6 mouse cellular contexts compared by ENCODE assay signal in the genomic region with DNA sequence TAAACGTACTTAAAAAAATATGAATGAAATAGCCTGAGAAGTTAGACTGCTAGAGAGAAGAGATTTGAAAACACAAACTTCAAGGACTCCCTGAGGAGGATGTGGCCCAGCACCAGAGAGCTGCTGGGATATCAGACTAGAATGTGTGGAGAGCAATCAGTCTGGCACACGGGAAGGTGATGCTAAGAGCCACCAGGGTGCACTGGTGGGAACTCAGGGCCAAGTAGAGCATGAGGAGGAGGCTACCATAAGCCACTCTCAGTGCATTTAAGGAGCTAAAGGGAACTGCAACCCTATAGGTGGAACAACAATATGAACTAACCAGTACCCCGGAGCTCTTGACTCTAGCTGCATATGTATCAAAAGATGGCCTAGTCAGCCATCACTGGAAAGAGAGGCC.
DNase-seq lines count a peak whose midpoint lies in the region; ATAC-seq and TF ChIP-seq lines count a peak whose summit lies in the region.
"Not testable (repeated sequence)": the region's sequence is repeated elsewhere in the genome, so short reads cannot be mapped to it uniquely, and the experiment has no call there.

No protein-coding gene starts in this region.

- 84% methylated on average over 3 of the region's 3 CpGs for WGBS in kidney, postnatal 0 days
- WGBS in stomach, postnatal 0 days: 88% methylated on average over 3 of the region's 3 CpGs

- peak; percentile 16 for TF ChIP-seq RAD21 in MEL (IDR thresholded peaks at IDR 0.05; ENCODE audit: low read depth, low read length)

- TF ChIP-seq POLR2A in MEL (IDR thresholded peaks at IDR 0.05; ENCODE audit: control insufficient read depth in 1 of 2, insufficient read depth in 1 of 2, low read depth in 1 of 2, low read length in 2 of 2, poor library complexity in 1 of 2): not testable (repeated sequence)

- H3K79me2 ChIP-seq in MEL (ENCODE audit: control insufficient read depth, insufficient read depth, low read length, poor library complexity): not testable (repeated sequence)

- H3K9ac ChIP-seq in MEL (ENCODE audit: control insufficient read depth, low read depth, low read length, poor library complexity, severe bottlenecking); kidney, postnatal 0 days (ENCODE audit: low read depth, low read length); stomach, postnatal 0 days (ENCODE audit: low read length): not testable (repeated sequence)

- ATAC-seq in common myeloid progenitor, adult 5-6 weeks (replicated peaks; ENCODE audit: low read depth, poor library complexity, severe bottlenecking): 0 out of 2 replicates have a peak, but pooled peaks have one; percentile 52
- ATAC-seq in kidney, postnatal 0 days (replicated peaks; ENCODE audit: low FRiP score, low read depth); stomach, postnatal 0 days (ENCODE audit: low FRiP score, low TSS enrichment): not testable (repeated sequence)
- ATAC-seq in megakaryocyte progenitor cell, adult 5-6 weeks (replicated peaks; ENCODE audit: poor library complexity): peak; percentile 60; the same call in 1 of the 2 replicates

- H3K4me1 ChIP-seq in MEL (ENCODE audit: control insufficient read depth in 1 of 2, insufficient read depth in 2 of 2, low read length in 2 of 2); kidney, postnatal 0 days (replicated peaks; ENCODE audit: insufficient read depth, low read length); stomach, postnatal 0 days (replicated peaks; ENCODE audit: control insufficient read depth, insufficient read depth): not testable (repeated sequence)

- not testable (repeated sequence) for TF ChIP-seq EP300 in MEL (IDR thresholded peaks at IDR 0.05; ENCODE audit: low read depth in 1 of 2, low read length in 2 of 2); stomach, postnatal 0 days (optimal IDR thresholded peaks at IDR 0.05)

- DNase-seq in 416B (ENCODE audit: low read depth) (peak; percentile 41), MEL (ENCODE audit: low read depth, low spot score) (peak; percentile 45)
- not testable (repeated sequence) for DNase-seq in kidney, postnatal 0 days (ENCODE audit: low spot score); stomach, postnatal 0 days (ENCODE audit: low spot score)

- not testable (repeated sequence) for H3K4me3 ChIP-seq in MEL (ENCODE audit: control insufficient read depth in 1 of 2, insufficient read depth in 1 of 2, low read depth in 2 of 2, low read length in 2 of 2); kidney, postnatal 0 days (replicated peaks; ENCODE audit: low read depth, low read length); stomach, postnatal 0 days (ENCODE audit: low read depth, low read length)

- not testable (repeated sequence) for H3K27ac ChIP-seq in MEL (ENCODE audit: control insufficient read depth, low read depth, low read length); kidney, postnatal 0 days; stomach, postnatal 0 days (replicated peaks)

- H3K9me3 ChIP-seq in MEL (replicated peaks; ENCODE audit: insufficient read depth, low read length); kidney, postnatal 0 days (replicated peaks; ENCODE audit: low read length); stomach, postnatal 0 days (ENCODE audit: control insufficient read depth, low read length): not testable (repeated sequence)

- H3K27me3 ChIP-seq in MEL (ENCODE audit: control insufficient read depth in 1 of 2, insufficient read depth in 2 of 2, low read length in 2 of 2); kidney, postnatal 0 days (ENCODE audit: insufficient read depth, low read length); stomach, postnatal 0 days (ENCODE audit: control insufficient read depth, insufficient read depth, low read length): not testable (repeated sequence)

- not testable (repeated sequence) for H3K4me2 ChIP-seq in kidney, postnatal 0 days (ENCODE audit: low read length); stomach, postnatal 0 days (replicated peaks; ENCODE audit: low read depth)

- TF ChIP-seq CTCF in MEL (IDR thresholded peaks at IDR 0.05 in 2 of 3, conservative IDR thresholded peaks at IDR 0.05 in 1 of 3; ENCODE audit: control insufficient read depth in 1 of 3, insufficient read depth in 1 of 3, low read depth in 2 of 3, low read length in 3 of 3, poor library complexity in 1 of 3, severe bottlenecking in 1 of 3): peak in 2 of 3 experiments; percentile 15 to 40; a peak in 2 of 6 replicates
- peak; percentile 8; the same call in 1 of the 2 replicates for TF ChIP-seq CTCF in kidney, postnatal 0 days (IDR thresholded peaks at IDR 0.05; ENCODE audit: low read depth)
- TF ChIP-seq CTCF in stomach, postnatal 0 days (IDR thresholded peaks at IDR 0.05; ENCODE audit: low read depth): 0 out of 2 replicates have a peak, but pooled peaks have one; percentile 13

- H3K36me3 ChIP-seq in MEL (ENCODE audit: control insufficient read depth in 1 of 2, insufficient read depth in 2 of 2, low read length in 2 of 2); kidney, postnatal 0 days (ENCODE audit: insufficient read depth, low read length); stomach, postnatal 0 days (ENCODE audit: control insufficient read depth, insufficient read depth, low read length): not testable (repeated sequence)

TF ChIP-seq in MEL, 35 proteins besides CTCF, POLR2A, EP300 and RAD21:
- TF ChIP-seq SMC3 (IDR thresholded peaks at IDR 0.05; ENCODE audit: low read depth, low read length) (peak; percentile 53), ZC3H11A (IDR thresholded peaks at IDR 0.05; ENCODE audit: low read depth, low read length) (0 out of 2 replicates have a peak, but pooled peaks have one; percentile 2)
TF ChIP-seq in MEL: peak in this region for 2; not testable (repeated sequence) for 33.
